Mouse (Mus musculus): ENCODE measurements around the gene Gm34653.
"Not testable (repeated sequence)": the region's sequence is repeated elsewhere in the genome, so short reads cannot be mapped to it uniquely, and the experiment has no call there.

The Gm34653 gene

DNA sequence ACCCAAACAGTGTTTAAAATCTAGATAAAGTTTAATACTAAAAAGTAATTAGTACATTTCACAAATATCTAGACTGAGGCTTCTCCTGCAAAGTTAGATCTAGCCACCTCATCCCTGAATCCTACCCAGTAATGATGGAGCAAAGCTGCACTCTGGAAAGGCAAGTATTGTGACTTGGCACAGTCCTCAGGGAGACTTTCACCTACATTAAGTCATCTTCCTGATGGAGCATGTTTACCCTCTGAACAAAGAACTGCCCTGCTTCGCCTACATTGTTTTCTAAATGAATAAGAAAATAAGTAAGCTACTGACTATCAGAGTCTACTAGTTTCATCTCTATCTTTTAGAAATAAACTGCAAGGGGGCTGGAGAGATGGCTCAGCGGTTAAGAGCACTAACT is 14.3 kb upstream of the Gm34653 start:
- DNase-seq (ENCODE audit: low spot score), result no peak

DNA sequence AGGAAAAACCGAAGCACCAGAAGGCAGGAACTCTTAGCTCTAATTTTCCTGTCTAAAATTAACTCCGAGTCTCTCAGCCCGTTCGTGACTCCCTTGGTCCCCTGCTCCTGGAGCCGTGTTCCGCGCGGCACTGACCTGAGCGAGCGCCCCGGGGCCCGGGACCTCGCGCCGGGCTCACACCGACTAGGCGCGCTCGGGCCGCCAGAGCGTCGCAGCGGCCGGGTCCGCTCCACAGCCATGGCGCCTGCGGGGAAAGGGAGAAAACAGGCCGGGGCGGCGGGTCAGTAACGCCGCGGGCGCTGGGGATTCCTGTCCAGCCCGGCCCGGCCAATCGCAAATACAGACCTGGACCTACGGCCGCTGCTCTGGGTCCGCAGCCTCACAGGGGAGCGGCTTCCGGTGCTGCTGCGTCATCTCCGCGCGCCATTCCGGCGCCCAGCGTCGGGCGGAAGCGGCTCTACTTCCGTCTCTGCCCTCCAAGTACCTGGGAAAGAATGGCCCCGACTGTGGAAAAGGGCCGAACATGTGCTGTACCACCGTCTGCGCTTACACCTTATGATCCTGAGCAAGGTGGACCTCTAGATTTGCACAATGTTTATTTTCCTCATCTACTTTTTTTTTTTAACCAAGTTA is 6.9 kb upstream of the Gm34653 start, which contains the start of gene Fbxw2:
Gene Fbxw2 (minus strand): TSS at position 485 of the 633 bp plus-strand sequence.
- peak; percentile 86 for DNase-seq (ENCODE audit: low spot score)

DNA sequence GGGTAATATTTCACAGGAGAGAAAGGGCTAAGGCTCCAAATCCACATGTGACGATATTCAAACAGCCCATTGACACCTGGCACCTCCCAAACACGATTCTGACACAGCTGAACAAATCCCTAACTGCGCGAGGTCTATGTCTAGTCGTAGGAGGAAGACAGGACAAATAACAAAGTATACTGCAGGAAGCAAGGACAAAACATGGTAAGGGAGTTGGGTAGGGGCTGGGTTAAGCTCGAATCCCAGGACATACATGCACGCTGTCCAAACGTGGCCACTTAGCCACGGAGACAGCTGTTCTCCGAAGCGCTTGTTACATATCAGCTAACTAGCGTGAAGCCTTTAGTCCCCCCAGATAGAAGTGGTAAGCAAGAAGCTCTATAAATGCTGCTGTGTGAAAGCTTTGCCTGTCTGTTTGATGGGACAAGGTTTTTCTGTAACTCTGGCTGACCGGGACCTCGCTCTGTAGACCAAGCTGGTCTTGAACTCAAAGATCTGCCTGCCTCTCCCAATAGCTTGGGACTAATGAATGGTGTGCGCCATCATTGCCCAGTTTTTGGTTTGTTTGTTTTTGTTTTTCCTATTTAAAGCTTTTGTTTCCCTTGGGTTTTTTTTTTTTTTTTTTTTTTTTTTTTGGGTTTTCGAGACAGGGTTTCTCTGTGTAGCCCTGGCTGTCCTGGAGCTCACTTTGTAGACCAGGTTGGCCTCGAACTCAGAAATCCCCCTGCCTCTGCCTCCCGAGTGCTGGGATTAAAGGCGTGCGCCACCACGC is 6.2 kb upstream of the Gm34653 start:
- DNase-seq (ENCODE audit: low spot score), result no peak

DNA sequence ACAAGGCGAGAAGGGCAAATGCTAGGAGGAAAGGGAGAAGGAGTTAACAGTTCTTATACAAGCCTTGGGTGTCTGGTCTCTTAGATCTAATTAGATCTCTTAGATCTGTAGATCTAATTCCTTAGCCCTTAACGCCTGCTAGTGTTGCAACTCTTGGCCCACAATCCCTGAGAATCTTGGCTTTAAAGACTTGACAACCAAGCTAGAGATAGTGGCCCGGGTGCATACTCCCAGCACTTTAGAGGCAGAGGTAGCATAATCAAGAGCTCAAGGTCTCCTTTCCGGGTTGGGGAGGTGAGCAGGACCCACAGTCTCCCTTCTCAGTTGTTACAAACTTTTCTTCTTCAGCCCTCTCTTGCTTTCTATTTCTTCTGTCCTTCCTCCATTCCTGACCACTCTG is 5.2 kb upstream of the Gm34653 start:
- DNase-seq (ENCODE audit: low spot score), result no peak

DNA sequence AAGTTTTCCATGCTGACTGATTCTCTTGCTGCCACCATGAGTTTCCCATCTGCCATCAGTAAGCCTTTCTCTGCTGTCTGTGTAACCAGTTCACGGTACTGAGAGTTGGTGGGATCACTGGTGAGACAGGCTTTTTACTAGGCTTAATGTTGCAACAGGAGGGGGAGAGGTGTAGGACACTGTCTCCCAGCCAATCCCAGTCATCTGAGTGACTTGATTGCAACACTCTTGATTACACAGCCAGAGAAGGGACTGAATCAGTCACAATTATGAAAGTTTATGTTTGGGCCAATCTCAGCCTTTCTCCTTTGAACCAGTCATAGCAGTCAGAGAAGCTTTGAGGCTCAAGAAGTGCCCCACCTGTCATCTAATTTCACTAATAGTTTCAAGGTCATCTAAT is 4.8 kb upstream of the Gm34653 start:
- DNase-seq (ENCODE audit: low spot score), result no peak

DNA sequence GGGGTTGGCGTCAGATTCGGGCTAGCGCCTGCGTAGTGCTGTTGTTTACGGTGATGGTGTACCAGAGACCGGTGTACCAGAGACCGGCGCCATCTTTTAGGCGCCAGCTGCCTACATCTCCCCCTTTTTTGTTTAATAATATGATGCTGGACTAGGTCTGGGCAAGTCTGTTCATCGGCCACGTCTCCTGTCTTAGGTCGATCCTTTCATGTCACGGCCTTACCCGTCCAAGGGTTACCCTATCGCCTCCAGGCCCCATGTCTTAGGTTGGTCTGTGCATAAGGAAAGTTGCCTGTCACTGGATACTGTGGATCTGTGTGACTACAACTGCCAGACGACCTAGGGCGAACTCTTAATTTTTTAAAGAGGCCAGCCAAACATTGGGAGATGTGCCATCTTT is 2.7 kb upstream of the Gm34653 start:
- DNase-seq (ENCODE audit: low spot score), result not testable (repeated sequence)

DNA sequence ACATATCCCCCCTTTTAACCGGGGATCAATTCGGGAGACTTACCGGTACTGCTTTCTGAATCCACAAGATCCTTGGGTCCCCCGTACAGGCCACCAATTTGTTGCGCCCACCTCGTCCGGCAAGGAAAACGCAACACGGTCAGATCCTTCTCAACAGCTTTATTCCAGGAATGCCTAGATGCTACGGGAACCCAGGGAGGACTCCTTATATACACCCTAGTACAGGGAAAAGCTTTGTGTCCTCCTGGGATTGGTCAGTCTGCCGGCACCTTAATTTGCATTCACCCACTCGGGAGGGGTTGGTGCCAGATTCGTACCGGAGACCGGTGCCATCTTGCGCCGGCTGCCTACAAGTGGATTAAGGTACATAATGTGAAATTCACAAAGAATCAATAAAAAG is 817 bp downstream of the Gm34653 start:
- DNase-seq (ENCODE audit: low spot score), result no peak

DNA sequence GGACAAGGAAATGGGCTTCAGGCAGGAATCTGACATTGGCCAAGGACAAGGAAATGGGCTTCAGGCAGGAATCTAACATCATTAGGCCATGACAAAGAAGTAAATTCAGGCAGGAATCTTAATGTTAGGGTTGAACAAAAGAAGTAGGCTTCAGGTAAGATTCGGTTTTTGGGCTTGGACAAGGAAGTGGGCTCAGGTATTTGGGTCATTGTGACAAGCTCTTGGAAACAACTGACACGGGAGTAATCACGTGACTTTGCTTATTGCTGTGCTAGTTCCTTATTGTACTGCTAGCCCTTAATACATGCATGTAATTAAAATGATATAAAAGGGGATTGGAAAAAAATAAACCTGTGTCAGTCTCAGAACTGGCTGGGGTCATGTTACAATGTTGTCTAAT is 2.9 kb downstream of the Gm34653 start:
- DNase-seq (ENCODE audit: low spot score), result no peak

DNA sequence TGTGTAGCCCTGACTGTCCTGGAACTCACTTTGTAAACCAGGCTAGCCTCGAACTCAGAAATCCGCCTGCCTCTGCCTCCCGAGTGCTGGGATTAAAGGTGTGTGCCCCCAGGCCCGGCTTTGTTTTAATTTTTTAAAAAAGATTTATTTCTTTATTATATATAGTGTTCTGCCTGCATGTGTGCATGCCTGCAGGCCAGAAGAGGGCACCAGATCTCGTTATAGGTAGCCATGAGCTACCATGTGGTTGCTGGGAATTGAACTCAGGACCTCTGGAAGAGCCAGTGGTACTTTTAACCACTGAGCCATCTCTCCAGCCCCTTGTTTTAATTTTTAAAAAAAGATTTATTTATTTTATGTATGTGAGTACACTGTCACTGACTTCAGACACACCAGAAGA is 7.3 kb downstream of the Gm34653 start:
- not testable (repeated sequence) for DNase-seq (ENCODE audit: low spot score)

DNA sequence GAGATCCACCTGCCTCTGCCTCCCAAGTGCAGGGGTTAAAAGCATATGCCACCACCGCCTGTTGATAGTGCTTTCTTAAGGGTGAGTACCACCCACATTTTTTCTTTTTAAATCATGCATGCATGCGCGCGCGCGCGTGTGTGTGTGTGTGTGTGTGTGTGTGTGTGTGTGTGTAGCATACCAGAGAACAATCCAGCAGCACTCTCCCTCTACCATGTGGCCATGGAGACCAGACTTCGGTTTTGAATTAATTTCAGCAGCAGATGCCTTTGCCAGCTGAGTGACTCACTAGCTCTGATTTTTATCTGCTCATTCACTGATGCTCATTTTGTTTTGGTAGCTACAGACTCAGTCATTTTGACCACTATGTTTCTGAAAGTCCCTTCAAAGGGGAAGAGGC is 8.9 kb downstream of the Gm34653 start:
- DNase-seq (ENCODE audit: low spot score), result no peak

DNA sequence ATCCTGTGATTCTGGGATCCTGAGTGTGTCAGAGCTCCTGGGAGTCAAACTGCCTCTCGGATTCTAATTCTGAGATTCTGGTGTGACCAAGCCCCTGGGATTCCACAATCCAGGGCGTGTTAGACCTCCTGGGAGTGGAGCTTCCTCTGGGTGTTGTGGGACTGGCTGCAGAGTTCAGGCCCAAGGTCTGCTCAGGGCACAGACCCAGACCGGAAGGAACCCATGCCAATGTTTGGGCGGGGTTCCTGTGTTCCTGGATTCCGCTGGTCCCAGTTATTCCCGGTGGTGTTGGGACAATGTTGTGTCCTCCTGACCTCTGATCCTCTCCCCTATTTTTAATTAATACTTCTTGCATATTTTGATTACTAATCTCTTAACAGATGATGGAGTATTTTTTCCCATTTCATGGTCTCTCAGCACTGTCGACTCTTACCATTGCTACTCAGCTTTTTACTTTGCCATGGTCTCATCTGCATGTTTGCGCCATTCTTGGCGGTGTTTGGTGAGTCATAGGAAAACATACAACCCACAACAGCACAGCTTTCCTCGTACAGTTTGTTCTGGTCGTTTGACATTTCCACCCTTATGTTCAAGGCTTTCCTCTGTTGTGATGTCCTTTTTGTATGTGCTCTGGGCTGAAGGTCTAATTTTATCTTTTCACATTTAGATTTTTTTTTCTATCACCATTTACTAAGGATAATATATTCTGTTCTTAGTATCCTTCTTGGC is 10.6 kb downstream of the Gm34653 start:
- DNase-seq (ENCODE audit: low spot score), result peak; percentile 4

DNA sequence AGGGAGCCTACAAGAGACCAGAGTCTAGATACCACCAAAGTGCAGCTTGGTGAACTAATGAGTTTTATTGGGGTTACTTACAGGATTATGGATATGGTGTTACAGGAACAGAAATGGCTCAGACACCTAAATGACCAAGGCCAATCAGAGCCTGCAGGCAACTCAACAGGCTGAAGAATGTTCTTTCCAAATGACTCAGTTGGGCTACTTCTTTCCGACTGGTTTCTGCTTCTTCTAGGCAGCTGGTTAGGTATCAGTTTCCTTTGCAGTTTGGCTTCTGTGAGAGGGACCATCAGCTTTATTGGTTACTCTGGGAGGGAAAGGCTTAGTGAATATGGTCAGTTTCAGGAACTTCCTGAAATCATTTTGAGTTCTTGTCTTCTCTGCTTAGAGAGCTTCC is 14.9 kb downstream of the Gm34653 start:
- DNase-seq (ENCODE audit: low spot score), result no peak

DNA sequence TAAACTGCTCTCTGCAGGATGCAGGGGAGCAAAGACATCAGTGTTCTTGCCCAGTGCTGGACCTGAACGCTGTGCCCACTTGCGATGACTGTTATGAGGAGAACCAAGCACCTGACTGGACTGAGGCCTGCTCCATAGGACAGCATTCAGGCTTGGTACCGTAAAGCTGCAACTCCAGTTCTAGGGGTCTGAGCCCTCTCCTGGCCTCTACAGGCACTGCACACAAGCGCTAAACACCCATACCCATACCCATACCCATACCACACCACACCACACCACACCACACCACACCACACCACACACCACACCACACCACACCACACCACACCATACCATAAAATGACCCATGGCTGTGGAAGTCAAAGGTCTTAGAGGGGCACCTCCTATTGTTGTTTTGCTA is 22.5 kb downstream of the Gm34653 start:
- no peak for DNase-seq (ENCODE audit: low spot score)

DNA sequence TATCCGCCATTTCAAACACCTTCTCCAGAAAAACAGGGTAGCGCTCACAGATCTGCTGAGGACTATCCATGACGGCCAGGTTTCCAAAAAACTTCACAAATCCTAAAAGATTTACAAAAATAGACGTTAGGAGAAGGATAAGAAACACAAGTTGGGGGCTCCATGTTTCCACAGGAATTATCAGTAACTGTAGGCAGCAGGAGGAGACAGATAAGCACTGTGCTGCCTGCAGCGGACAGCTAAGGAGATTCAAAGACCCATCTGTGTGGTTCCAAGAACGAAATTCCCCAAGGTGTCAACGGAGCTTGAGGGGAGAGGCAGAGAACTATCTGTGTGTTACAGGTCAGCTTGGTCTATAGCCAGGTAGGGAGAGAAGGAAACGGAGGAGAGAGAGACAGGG is 24.9 kb downstream of the Gm34653 start:
- DNase-seq (ENCODE audit: low spot score), result no peak

DNA sequence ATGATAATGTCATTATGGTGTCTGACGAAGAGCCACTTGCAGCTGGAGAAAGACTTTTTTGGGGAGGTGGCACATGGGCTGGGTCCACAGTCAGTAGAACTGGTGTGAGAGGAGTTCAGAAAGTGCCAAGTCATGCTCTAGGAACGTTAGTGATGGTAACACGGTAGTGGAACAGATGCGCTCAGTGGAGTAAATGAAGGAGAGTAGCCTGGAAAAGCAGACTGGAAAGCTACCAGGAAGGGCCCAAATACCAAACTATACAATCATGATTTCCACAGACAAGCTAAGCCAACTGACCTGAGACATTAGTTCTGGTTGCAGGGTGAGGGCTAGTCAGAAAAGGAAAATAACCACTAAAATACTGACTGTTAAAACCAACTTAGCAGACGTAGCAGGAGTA is 36.9 kb downstream of the Gm34653 start:
- DNase-seq (ENCODE audit: low spot score), result no peak

DNA sequence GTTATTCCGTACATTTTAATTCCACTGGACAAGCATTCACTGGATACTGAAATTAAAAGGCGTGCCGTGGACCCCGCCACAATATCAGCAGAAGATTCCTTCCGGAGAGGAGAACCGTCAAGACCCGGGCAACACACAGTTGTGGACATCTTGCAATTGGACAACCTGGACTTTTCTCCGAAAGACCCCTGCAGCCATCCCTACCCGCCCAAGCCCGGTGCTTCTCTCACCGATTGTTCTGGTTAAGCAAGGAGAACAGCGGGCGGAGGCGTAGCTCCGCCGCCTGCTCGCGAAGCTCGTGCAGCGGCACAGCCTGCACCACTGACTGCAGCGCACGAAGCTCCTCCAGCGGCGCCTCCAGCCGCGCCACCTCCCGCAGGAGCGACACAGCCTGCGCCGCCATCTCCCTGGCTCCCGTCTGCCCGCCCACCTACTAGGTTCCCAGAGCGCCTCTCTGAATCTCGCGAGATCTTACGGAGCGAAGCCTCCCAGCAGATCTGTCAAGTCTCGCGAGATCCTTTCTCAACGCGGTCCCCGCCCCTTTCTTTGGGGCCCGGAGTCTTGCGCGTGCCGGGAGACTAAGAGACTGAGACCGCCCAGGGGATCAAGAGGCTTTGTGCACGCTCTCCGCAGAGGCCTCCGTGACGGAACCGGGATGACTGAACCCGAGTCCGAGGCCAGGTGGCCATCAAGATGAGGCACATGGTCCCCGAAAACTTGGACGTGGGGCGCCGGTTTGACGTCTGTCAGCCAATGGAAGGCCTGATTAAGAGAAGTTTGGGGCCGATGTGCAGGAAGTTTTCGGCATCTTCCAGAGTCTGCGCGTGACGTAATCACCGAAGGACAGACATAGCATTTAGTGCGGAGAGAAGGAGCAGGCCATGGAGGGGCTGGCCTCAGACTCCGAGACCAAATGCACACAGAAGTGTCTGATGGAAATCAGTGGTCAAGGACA is 38.0 kb downstream of the Gm34653 start:
- peak; percentile 81 for DNase-seq (ENCODE audit: low spot score)

DNA sequence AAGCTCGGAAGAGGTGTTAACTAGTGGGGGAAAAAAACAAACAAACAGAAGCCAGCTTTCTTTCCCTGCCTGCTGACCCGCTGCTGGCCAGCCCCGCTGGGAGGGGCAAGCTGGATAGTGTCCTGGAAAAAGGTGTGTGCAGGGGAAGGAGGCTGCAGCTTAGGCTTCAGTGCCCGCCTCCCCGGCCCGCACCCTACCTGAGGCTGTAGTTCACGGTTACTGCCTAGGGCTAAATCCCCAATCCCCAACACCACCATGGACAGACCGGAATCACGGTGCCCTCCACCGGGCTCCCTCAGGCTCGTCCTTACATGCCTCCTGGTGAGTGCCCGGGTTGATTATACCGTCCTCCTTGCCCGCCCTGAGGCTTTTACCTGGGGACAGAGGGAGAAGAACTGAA is 41.5 kb downstream of the Gm34653 start, which contains the start of gene Cutal:
Gene Cutal (plus strand): TSS at position 126 of the 400 bp plus-strand sequence.
- peak; percentile 16 for DNase-seq (ENCODE audit: low spot score)

DNA sequence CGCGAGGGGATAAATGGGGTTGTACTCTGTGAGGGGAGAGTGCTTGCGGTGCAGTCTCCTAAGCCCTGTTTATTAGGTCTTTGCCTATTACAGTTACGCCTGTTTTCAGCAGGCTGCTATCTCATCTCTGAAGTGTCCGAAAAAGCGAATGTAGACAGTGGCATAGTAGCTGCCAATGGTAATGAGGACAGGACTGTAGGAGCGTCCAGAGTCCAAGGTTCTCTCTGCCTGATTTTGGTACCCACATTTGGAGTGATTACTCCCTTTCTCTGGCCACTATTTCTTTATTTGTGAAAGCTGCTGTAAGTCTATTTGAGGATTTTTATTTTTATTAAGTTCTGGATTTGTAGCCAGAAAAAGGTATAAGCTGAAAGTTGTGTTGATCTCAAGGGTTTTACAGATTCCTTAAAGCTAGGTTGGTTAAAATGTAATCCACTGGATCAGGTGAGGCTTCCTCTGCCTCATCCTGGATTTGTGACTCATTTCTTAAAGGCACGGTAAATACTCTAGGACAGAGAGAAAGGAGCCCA is 42.1 kb downstream of the Gm34653 start, which contains the start of gene Psmd5:
Gene Psmd5 (minus strand): TSS at position 153 of the 530 bp plus-strand sequence.
- DNase-seq (ENCODE audit: low spot score), result no peak

DNA sequence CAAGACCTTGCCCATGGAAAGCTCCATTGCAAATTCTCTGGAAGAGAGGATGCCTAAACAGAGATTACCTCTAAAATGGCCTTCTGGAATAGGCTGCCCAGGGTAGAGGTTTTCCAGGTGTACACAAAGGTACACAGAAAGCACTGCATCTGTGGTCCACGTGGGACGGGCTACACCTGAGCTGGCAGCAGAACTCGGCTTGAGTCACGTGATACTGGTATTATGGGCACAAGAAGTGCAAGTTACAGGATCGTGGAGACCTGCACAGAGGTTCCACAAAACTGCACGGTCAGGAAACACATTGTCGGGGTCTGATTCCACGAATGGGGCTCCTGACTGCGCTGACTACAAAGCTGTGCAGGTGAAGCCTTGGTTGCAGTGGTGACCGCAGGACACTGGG is 47.2 kb downstream of the Gm34653 start:
- DNase-seq (ENCODE audit: low spot score), result no peak

DNA sequence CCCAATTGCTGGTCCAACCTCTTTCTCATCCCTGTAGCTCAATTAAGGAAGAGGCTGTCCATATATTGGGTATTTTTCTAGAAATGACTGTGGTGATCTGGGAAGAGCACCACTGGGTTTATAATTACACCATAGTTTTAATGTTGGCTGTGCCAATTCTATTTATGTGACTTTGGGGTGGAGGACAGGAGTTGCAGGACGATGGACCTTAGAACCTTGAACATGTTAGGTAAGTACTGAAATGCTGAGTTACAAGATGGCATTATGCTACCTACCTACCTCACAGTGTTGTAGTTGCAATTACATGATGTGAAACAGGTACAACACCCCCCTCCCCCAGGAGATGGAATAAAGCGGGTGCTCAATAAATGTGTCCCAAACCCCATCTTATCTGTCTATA is 50.0 kb downstream of the Gm34653 start:
- DNase-seq (ENCODE audit: low spot score), result no peak

DNA sequence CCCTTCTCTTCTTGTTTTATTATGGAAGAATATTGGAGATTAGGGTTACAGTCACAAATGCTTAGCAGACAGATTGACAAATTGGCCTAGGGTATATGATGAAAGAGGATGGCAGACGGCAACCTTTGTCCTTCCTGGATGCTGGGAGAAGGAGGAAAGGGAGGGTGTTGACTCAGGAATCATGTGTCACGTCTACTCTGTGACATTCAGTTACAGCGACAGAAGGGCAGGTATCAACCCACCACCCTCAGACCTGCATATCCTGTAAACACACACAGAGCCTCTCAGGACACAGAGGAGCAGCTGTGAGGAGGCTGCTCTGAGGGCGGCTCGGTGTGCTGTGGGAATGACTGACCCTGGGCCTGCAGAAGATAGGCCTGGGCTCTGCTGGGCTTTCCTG is 50.4 kb downstream of the Gm34653 start:
- DNase-seq (ENCODE audit: low spot score), result no peak

DNA sequence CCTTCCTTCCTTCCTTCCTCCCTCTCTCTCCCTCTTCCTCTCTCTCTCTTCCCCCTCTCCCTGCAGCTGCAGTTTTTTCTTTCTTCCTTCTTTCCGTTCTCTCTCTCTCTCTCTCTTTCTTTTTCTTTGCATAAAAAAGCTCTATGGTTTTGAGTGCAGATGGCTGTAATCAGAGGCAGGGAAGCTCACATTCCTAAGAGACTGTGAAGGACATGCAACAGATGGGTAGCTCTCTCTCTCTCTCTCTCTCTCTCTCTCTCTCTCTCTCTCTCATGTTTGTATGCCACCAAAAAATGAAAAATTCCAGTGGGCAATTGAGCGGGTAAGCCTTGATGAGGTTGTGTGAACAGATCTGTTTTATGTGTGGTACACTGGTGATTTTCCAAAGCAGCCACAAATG is 51.4 kb downstream of the Gm34653 start:
- no peak for DNase-seq (ENCODE audit: low spot score)

Data from ovary, postnatal 14 days (tissue).